Mouse (Mus musculus) C2C12 (cell line): Measurements from ENCODE around the gene 9630041A04Rik.

Experiments
- CTCF ChIP-seq: IDR thresholded peaks from one replicate; pipeline ENCODE4 v1.5.1; 2011; ENCODE audit not compliant: control insufficient read depth, insufficient read depth, insufficient read length
- MAX ChIP-seq: IDR thresholded peaks from one replicate; pipeline ENCODE4 v1.6.1; 2011; ENCODE audit warnings: mild to moderate bottlenecking, control low read depth

- no peak for TF ChIP-seq CTCF
- TF ChIP-seq MAX, result no peak
These were observed at the start of gene 9630041A04Rik for GRCm38 (mm10) chr9:101861596-101862471.
